Mouse (Mus musculus): Measurements from ENCODE around the gene 1700125H20Rik. TPM values are rescaled to one million over a fixed set of nuclear protein-coding genes. Genes with fewer than 3 reads are reported as not detected.

Gene 1700125H20Rik
- total and polyA plus RNA-seq, 3 experiments = not detected

GRCm38 (mm10) chr11:85190741-85191140 lies 20.5 kb downstream of the 1700125H20Rik start:
- Histone ChIP-seq H3K4me1 (ENCODE audit: control insufficient read depth in 1 of 2, insufficient read depth in 2 of 2, low read length in 2 of 2) (no peaks in the 10 kb centered on the region), H3K27me3 (ENCODE audit: control insufficient read depth in 1 of 2, insufficient read depth in 2 of 2, low read length in 2 of 2) (no peaks in the 10 kb centered on the region), H3K9ac (ENCODE audit: control insufficient read depth, low read depth, low read length, poor library complexity, severe bottlenecking) (no peak overlapping the region), H3K36me3 (ENCODE audit: control insufficient read depth in 1 of 2, insufficient read depth in 2 of 2, low read length in 2 of 2) (peaks cover 0 to 20% of the 10 kb centered on the region in 2 experiments; a peak in 2 of 4 replicates), H3K27ac (ENCODE audit: control insufficient read depth, low read depth, low read length) (no peak overlapping the region), H3K9me3 (replicated peaks; ENCODE audit: insufficient read depth, low read length) (no peaks in the 10 kb centered on the region), H3K79me2 (ENCODE audit: control insufficient read depth, insufficient read depth, low read length, poor library complexity) (no peaks in the 10 kb centered on the region), H3K4me3 (ENCODE audit: control insufficient read depth in 1 of 2, insufficient read depth in 1 of 2, low read depth in 2 of 2, low read length in 2 of 2) (no peak overlapping the region)
- DNase-seq (ENCODE audit: low read depth, low spot score) = no peak
- no peak for TF ChIP-seq TBP (IDR thresholded peaks at IDR 0.05; ENCODE audit: low read depth, low read length)
- no peak for TF ChIP-seq MAFK (IDR thresholded peaks at IDR 0.05; ENCODE audit: borderline replicate concordance, low read depth, low read length)
- no peak for TF ChIP-seq MYB (IDR thresholded peaks at IDR 0.05; ENCODE audit: low read depth, low read length)
- no peak for TF ChIP-seq POLR2AphosphoS5 (IDR thresholded peaks at IDR 0.05; ENCODE audit: borderline replicate concordance, low read depth, low read length)
- no peak for TF ChIP-seq POLR2AphosphoS2 (IDR thresholded peaks at IDR 0.05; ENCODE audit: low read length)
- no peak for TF ChIP-seq RCOR1 (IDR thresholded peaks at IDR 0.05; ENCODE audit: low read depth, low read length)
- no peak for TF ChIP-seq HCFC1 (IDR thresholded peaks at IDR 0.05; ENCODE audit: low read depth, low read length)
- TF ChIP-seq GABPA (IDR thresholded peaks at IDR 0.05; ENCODE audit: low read depth, low read length) = no peak
- TF ChIP-seq NRF1 (IDR thresholded peaks at IDR 0.05; ENCODE audit: insufficient read depth, low read depth, low read length, poor library complexity, severe bottlenecking) = no peak

- Histone ChIP-seq H3K27ac (ENCODE audit: control insufficient read depth, low read depth, low read length) (no peak overlapping the region), H3K4me1 (ENCODE audit: control insufficient read depth in 1 of 2, insufficient read depth in 2 of 2, low read length in 2 of 2) (no peaks in the 10 kb centered on the region), H3K79me2 (ENCODE audit: control insufficient read depth, insufficient read depth, low read length, poor library complexity) (no peaks in the 10 kb centered on the region), H3K27me3 (ENCODE audit: control insufficient read depth in 1 of 2, insufficient read depth in 2 of 2, low read length in 2 of 2) (no peaks in the 10 kb centered on the region), H3K9ac (ENCODE audit: control insufficient read depth, low read depth, low read length, poor library complexity, severe bottlenecking) (no peak overlapping the region), H3K9me3 (replicated peaks; ENCODE audit: insufficient read depth, low read length) (no peaks in the 10 kb centered on the region), H3K4me3 (ENCODE audit: control insufficient read depth in 1 of 2, insufficient read depth in 1 of 2, low read depth in 2 of 2, low read length in 2 of 2) (no peak overlapping the region), H3K36me3 (ENCODE audit: control insufficient read depth in 1 of 2, insufficient read depth in 2 of 2, low read length in 2 of 2) (peaks cover 0 to 38% of the 10 kb centered on the region in 2 experiments; a peak in 2 of 4 replicates)
- TF ChIP-seq RAD21 (IDR thresholded peaks at IDR 0.05; ENCODE audit: low read depth, low read length) (no peak), POLR2AphosphoS5 (IDR thresholded peaks at IDR 0.05; ENCODE audit: borderline replicate concordance, low read depth, low read length) (no peak), NELFE (IDR thresholded peaks at IDR 0.05; ENCODE audit: low read depth, low read length) (no peak)
- no peak for DNase-seq (ENCODE audit: low read depth, low spot score)
Observed at GRCm38 (mm10) chr11:85194206-85194605, 24.0 kb downstream of the 1700125H20Rik start.

- H3K27ac ChIP-seq (ENCODE audit: control insufficient read depth, low read depth, low read length) = no peak overlapping the region
- no peaks in the 10 kb centered on the region for H3K79me2 ChIP-seq (ENCODE audit: control insufficient read depth, insufficient read depth, low read length, poor library complexity)
- TF ChIP-seq CTCF (IDR thresholded peaks at IDR 0.05 in 2 of 3, conservative IDR thresholded peaks at IDR 0.05 in 1 of 3; ENCODE audit: control insufficient read depth in 1 of 3, insufficient read depth in 1 of 3, low read depth in 2 of 3, low read length in 3 of 3, poor library complexity in 1 of 3, severe bottlenecking in 1 of 3) (no peak), ZC3H11A (IDR thresholded peaks at IDR 0.05; ENCODE audit: low read depth, low read length) (no peak), SIN3A (IDR thresholded peaks at IDR 0.05; ENCODE audit: low read length) (no peak), GATA1 (IDR thresholded peaks at IDR 0.05; ENCODE audit: low read depth, low read length) (no peak), ZMIZ1 (IDR thresholded peaks at IDR 0.05; ENCODE audit: low read depth, low read length) (no peak), GABPA (IDR thresholded peaks at IDR 0.05; ENCODE audit: low read depth, low read length) (no peak), RAD21 (IDR thresholded peaks at IDR 0.05; ENCODE audit: low read depth, low read length) (no peak), JUND (IDR thresholded peaks at IDR 0.05; ENCODE audit: low read depth, low read length) (no peak), ZKSCAN1 (IDR thresholded peaks at IDR 0.05; ENCODE audit: low read depth, low read length) (no peak), MEF2A (IDR thresholded peaks at IDR 0.05; ENCODE audit: extremely low read depth, insufficient replicate concordance, low read depth, low read length, poor library complexity, severe bottlenecking) (no peak), TCF12 (IDR thresholded peaks at IDR 0.05; ENCODE audit: low read depth, low read length) (no peak), MYB (IDR thresholded peaks at IDR 0.05; ENCODE audit: low read depth, low read length) (no peak), TBP (IDR thresholded peaks at IDR 0.05; ENCODE audit: low read depth, low read length) (no peak), POLR2A (IDR thresholded peaks at IDR 0.05; ENCODE audit: control insufficient read depth in 1 of 2, insufficient read depth in 1 of 2, low read depth in 1 of 2, low read length in 2 of 2, poor library complexity in 1 of 2) (no peak), SMC3 (IDR thresholded peaks at IDR 0.05; ENCODE audit: low read depth, low read length) (no peak), NRF1 (IDR thresholded peaks at IDR 0.05; ENCODE audit: insufficient read depth, low read depth, low read length, poor library complexity, severe bottlenecking) (no peak)
- no peak for DNase-seq (ENCODE audit: low read depth, low spot score)
- H3K27me3 ChIP-seq (ENCODE audit: control insufficient read depth in 1 of 2, insufficient read depth in 2 of 2, low read length in 2 of 2) = no peaks in the 10 kb centered on the region
- H3K36me3 ChIP-seq (ENCODE audit: control insufficient read depth in 1 of 2, insufficient read depth in 2 of 2, low read length in 2 of 2) = peaks cover 0 to 48% of the 10 kb centered on the region in 2 experiments; a peak in 2 of 4 replicates
- H3K9ac ChIP-seq (ENCODE audit: control insufficient read depth, low read depth, low read length, poor library complexity, severe bottlenecking) = no peak overlapping the region
- no peaks in the 10 kb centered on the region for H3K4me1 ChIP-seq (ENCODE audit: control insufficient read depth in 1 of 2, insufficient read depth in 2 of 2, low read length in 2 of 2)
- no peaks in the 10 kb centered on the region for H3K9me3 ChIP-seq (replicated peaks; ENCODE audit: insufficient read depth, low read length)
- no peak overlapping the region for H3K4me3 ChIP-seq (ENCODE audit: control insufficient read depth in 1 of 2, insufficient read depth in 1 of 2, low read depth in 2 of 2, low read length in 2 of 2)
Observed at GRCm38 (mm10) chr11:85196046-85196445, 25.8 kb downstream of the 1700125H20Rik start.

All from MEL (cell line).